Mouse (Mus musculus) kidney, embryonic 14.5 days (tissue): ENCODE data around the gene Zfp768. TPM values are rescaled to one million over a fixed set of nuclear protein-coding genes. Genes with fewer than 3 reads are reported as not detected.
"Not testable (repeated sequence)": the region's sequence is repeated elsewhere in the genome, so short reads cannot be mapped to it uniquely, and the experiment has no call there.

Source experiments
- ATAC-seq: fragments of 200-750 bp; cut with Nextera tagmentation; 2 replicates; pipeline ENCODE4 v1.8.0; 2017; ENCODE audit warnings: moderate number of reproducible peaks, mild to moderate bottlenecking, moderate TSS enrichment, moderate library complexity; ENCODE audit not compliant: low FRiP score, low TSS enrichment
- H3K27ac ChIP-seq: fragments of 300-500 bp; sonication (generic); 2 replicates; pipeline ENCODE4 v1.5.1; 2014; ENCODE audit warnings: low read depth, mild to moderate bottlenecking, low read length, moderate library complexity, mixed read lengths
- H3K27me3 ChIP-seq: fragments of 300-500 bp; sonication (generic); 2 replicates; pipeline ENCODE4 v1.6.1; 2014; ENCODE audit warnings: mild to moderate bottlenecking, low read length; ENCODE audit not compliant: control insufficient read depth, insufficient read depth
- H3K36me3 ChIP-seq: fragments of 300-500 bp; sonication (generic); 2 replicates; pipeline ENCODE4 v1.6.1; 2014; ENCODE audit warnings: low read length, mixed read lengths; ENCODE audit not compliant: control insufficient read depth, insufficient read depth
- H3K4me1 ChIP-seq: fragments of 300-500 bp; sonication (generic); 2 replicates; pipeline ENCODE4 v1.6.1; 2014; ENCODE audit warnings: low read length, mixed read lengths; ENCODE audit not compliant: control insufficient read depth, insufficient read depth
- H3K4me2 ChIP-seq: fragments of 300-500 bp; sonication (generic); replicated peaks from 2 replicates; pipeline ENCODE4 v1.6.1; 2014; ENCODE audit warnings: low read depth, mild to moderate bottlenecking, low read length
- H3K4me3 ChIP-seq: fragments of 300-500 bp; sonication (generic); 2 replicates; pipeline ENCODE4 v1.5.1; 2014; ENCODE audit warnings: mild to moderate bottlenecking, low read length
- H3K9ac ChIP-seq: fragments of 300-500 bp; sonication (generic); 2 replicates; pipeline ENCODE4 v1.6.1; 2014; ENCODE audit warnings: low read depth, mild to moderate bottlenecking, low read length, moderate library complexity
- H3K9me3 ChIP-seq: fragments of 300-500 bp; sonication (generic); 2 replicates; pipeline ENCODE4 v1.6.1; 2016; ENCODE audit warnings: low read length; ENCODE audit not compliant: control insufficient read depth
- WGBS: fragments of 180-500 bp; shearing (Covaris S2); extraction: QIAGEN DNeasy Blood & Tissue Kit; methylation state at CpG from one replicate; pipeline ENCODE4 v1.1.7; 2014; 5-methylcytosine and 5-hydroxymethylcytosine counted together
- polyA plus RNA-seq: library from polyadenylated mRNA; unstranded; fragments of >200 nt; fragmentation: Nextera tagmentation; extraction: Ambion mirVana; gene quantifications from 2 replicates; pipeline ENCODE4 v1.2.1, GENCODE M21; 2014

Zfp768 gene
- 7.0 and 7.6 TPM in 2 replicates for polyA plus RNA-seq

- Histone ChIP-seq H3K4me1 (peaks cover 12% of the 10 kb centered on the region), H3K4me3 (peak within 1 kb of the TSS; percentile 96), H3K27me3 (no peaks in the 10 kb centered on the region), H3K4me2 (peak within 1 kb of the TSS; percentile 77), H3K9me3 (no peaks in the 10 kb centered on the region), H3K9ac (peak within 1 kb of the TSS; percentile 93), H3K27ac (peak within 1 kb of the TSS; percentile 97), H3K36me3 (peaks cover 21% of the 10 kb centered on the region)
- ATAC-seq: peak; percentile 91
- WGBS: 0% methylated on average over 61 of the region's 76 CpGs
Observed at GRCm38 (mm10) chr7:127345512-127346325, at the start of gene Zfp768. Zfp768 (minus strand) TSS chr7:127345589.

GRCm38 (mm10) chr7:127393944-127394333, 48.5 kb upstream of the Zfp768 start:
- H3K9me3 ChIP-seq: no peaks in the 10 kb centered on the region
- peak overlapping the region; percentile 75 for H3K4me3 ChIP-seq
- no peaks in the 10 kb centered on the region for H3K27me3 ChIP-seq
- H3K4me1 ChIP-seq: peaks cover 9% of the 10 kb centered on the region; the same call in 1 of the 2 replicates
- H3K27ac ChIP-seq: peak overlapping the region; percentile 30
- H3K4me2 ChIP-seq: peak overlapping the region; percentile 85
- 18% methylated on average over 7 of the region's 7 CpGs for WGBS
- H3K9ac ChIP-seq: peak overlapping the region; percentile 57; the same call in 1 of the 2 replicates
- ATAC-seq: peak; percentile 8; the same call in 1 of the 2 replicates
- H3K36me3 ChIP-seq: peaks cover 5% of the 10 kb centered on the region

- WGBS: under 1% methylated on average over 45 of the region's 45 CpGs
Observed at GRCm38 (mm10) chr7:127393157-127393943, 48.0 kb upstream of the Zfp768 start, which contains the start of gene E430018J23Rik. E430018J23Rik (minus strand) TSS chr7:127393629.

GRCm38 (mm10) chr7:127392251-127392824, 46.9 kb upstream of the Zfp768 start:
- peak overlapping the region; percentile 85 for H3K4me2 ChIP-seq
- ATAC-seq: no peak
- H3K9me3 ChIP-seq: no peaks in the 10 kb centered on the region
- H3K4me3 ChIP-seq: peak overlapping the region; percentile 75; the same call in 1 of the 2 replicates
- peak overlapping the region; percentile 78; the same call in 1 of the 2 replicates for H3K9ac ChIP-seq
- no peak overlapping the region for H3K27ac ChIP-seq
- no peaks in the 10 kb centered on the region for H3K27me3 ChIP-seq
- H3K36me3 ChIP-seq: peaks cover 5% of the 10 kb centered on the region
- peaks cover 9% of the 10 kb centered on the region; the same call in 1 of the 2 replicates for H3K4me1 ChIP-seq
- 86% methylated on average over 8 of the region's 8 CpGs for WGBS

More at GRCm38 (mm10) chr7:127393157-127393943, 48.0 kb upstream of the Zfp768 start, which contains the start of gene E430018J23Rik:
- peak within 1 kb of the TSS; percentile 85 for H3K4me2 ChIP-seq
- no peaks in the 10 kb centered on the region for H3K27me3 ChIP-seq
- H3K36me3 ChIP-seq: peaks cover 5% of the 10 kb centered on the region
- H3K9ac ChIP-seq: peak within 1 kb of the TSS; percentile 78
- no peaks in the 10 kb centered on the region for H3K9me3 ChIP-seq
- peak within 1 kb of the TSS; percentile 75 for H3K4me3 ChIP-seq
- peak; percentile 93 for ATAC-seq
- H3K4me1 ChIP-seq: peaks cover 9% of the 10 kb centered on the region; the same call in 1 of the 2 replicates
- peak within 1 kb of the TSS; percentile 78 for H3K27ac ChIP-seq

GRCm38 (mm10) chr7:127391538-127391937, 46.1 kb upstream of the Zfp768 start:
- ATAC-seq: no peak
- no peak overlapping the region for H3K4me2 ChIP-seq

GRCm38 (mm10) chr7:127390306-127390705, 44.9 kb upstream of the Zfp768 start:
- Histone ChIP-seq H3K4me3 (no peak overlapping the region), H3K27me3 (no peaks in the 10 kb centered on the region), H3K9ac (no peak overlapping the region), H3K27ac (no peak overlapping the region), H3K4me2 (no peak overlapping the region), H3K9me3 (no peaks in the 10 kb centered on the region), H3K4me1 (peaks cover 9% of the 10 kb centered on the region; the same call in 1 of the 2 replicates), H3K36me3 (peaks cover 5% of the 10 kb centered on the region)
- ATAC-seq: no peak
- 73% methylated on average over 7 of the region's 7 CpGs for WGBS

More at GRCm38 (mm10) chr7:127391538-127391937, 46.1 kb upstream of the Zfp768 start:
- Histone ChIP-seq H3K36me3 (peaks cover 5% of the 10 kb centered on the region), H3K4me3 (no peak overlapping the region), H3K9ac (no peak overlapping the region), H3K4me1 (peaks cover 9% of the 10 kb centered on the region; the same call in 1 of the 2 replicates), H3K27me3 (no peaks in the 10 kb centered on the region), H3K27ac (no peak overlapping the region), H3K9me3 (no peaks in the 10 kb centered on the region)
- 94% methylated on average over 16 of the region's 16 CpGs for WGBS

- not testable (repeated sequence) for H3K4me1 ChIP-seq, H3K9me3 ChIP-seq, H3K9ac ChIP-seq, H3K4me3 ChIP-seq, H3K4me2 ChIP-seq, ATAC-seq, H3K36me3 ChIP-seq, H3K27ac ChIP-seq, H3K27me3 ChIP-seq
Observed at GRCm38 (mm10) chr7:127388201-127388600, 42.8 kb upstream of the Zfp768 start.

GRCm38 (mm10) chr7:127386641-127387392, 41.4 kb upstream of the Zfp768 start, which contains the start of gene 9130019O22Rik:
9130019O22Rik (minus strand) TSS chr7:127387166.
- Histone ChIP-seq H3K27me3 (no peaks in the 10 kb centered on the region), H3K9me3 (peaks cover 3% of the 10 kb centered on the region; the same call in 1 of the 2 replicates), H3K36me3 (peaks cover 3% of the 10 kb centered on the region), H3K4me1 (no peaks in the 10 kb centered on the region), H3K4me2 (peak within 1 kb of the TSS; percentile 57), H3K27ac (no peak within 1 kb of the TSS), H3K4me3 (peak within 1 kb of the TSS; percentile 50), H3K9ac (peak within 1 kb of the TSS; percentile 71)
- ATAC-seq: peak; percentile 90
- 19% methylated on average over 38 of the region's 38 CpGs for WGBS
